Mouse (Mus musculus) spleen, postnatal 0 days (tissue): ENCODE data around the gene F13a1. TPM values are rescaled to one million over a fixed set of nuclear protein-coding genes. Genes with fewer than 3 reads are reported as not detected.

Experiments used
- polyA plus RNA-seq: library from polyadenylated mRNA; unstranded; fragments of >200 nt; fragmentation: Nextera tagmentation; extraction: Ambion mirVana; gene quantifications from 2 replicates; pipeline ENCODE4 v1.2.1, GENCODE M21; 2015

F13a1 gene
- 12.8 and 18.5 TPM in 2 replicates for polyA plus RNA-seq

DNA sequence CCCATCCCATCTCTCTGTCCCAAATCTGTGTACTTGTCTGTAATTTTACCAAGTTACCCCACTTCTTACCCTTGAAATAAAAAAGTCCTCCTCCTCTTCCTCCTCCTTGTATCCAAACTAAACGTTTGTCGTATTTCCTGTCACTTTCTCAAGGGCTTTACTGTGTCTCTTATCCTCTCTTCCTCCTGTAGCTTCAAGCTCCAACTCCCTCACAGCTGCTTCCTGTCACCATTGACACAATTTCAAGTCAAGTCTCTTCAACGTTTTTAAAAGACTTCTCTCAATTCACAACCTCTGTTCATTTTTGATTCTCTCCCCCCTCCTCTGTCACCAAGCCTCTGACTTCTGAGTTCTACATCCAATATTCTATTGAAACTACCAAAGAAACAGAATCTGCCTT, at the start of gene F13a1:
Gene F13a1 (minus strand): TSS at position 119 of the 400 bp plus-strand sequence.

